Mouse (Mus musculus): ENCODE measurements at regions not wholly inside any gene's neighbourhood (a gene's known extent, or its start where the extent isn't known, plus 50 kb on each side); places are given as distances from the start of the nearest gene placed in this dataset.

GRCm38 (mm10) chr2:45512852-45513251 is 395.7 kb upstream of the Zeb2 start:
- DNase-seq (ENCODE audit: low read depth, low spot score), result no peak

- DNase-seq (ENCODE audit: low read depth, low spot score), result no peak
Measured at GRCm38 (mm10) chr2:45511791-45512190, 394.6 kb upstream of the Zeb2 start.

- no peak for DNase-seq (ENCODE audit: low read depth, low spot score)
Measured at GRCm38 (mm10) chr2:45504468-45504867, 387.3 kb upstream of the Zeb2 start.

GRCm38 (mm10) chr2:45493656-45494055 is 376.5 kb upstream of the Zeb2 start:
- DNase-seq (ENCODE audit: low read depth, low spot score), result no peak

- DNase-seq (ENCODE audit: low read depth, low spot score), result no peak
Measured at GRCm38 (mm10) chr2:45486530-45486929, 369.3 kb upstream of the Zeb2 start.

GRCm38 (mm10) chr2:45485477-45485876 is 368.3 kb upstream of the Zeb2 start:
- DNase-seq (ENCODE audit: low read depth, low spot score), result no peak

- DNase-seq (ENCODE audit: low read depth, low spot score), result no peak
Measured at GRCm38 (mm10) chr2:45480671-45481070, 363.5 kb upstream of the Zeb2 start.

- DNase-seq (ENCODE audit: low read depth, low spot score), result no peak
Measured at GRCm38 (mm10) chr2:45475996-45476395, 358.8 kb upstream of the Zeb2 start.

GRCm38 (mm10) chr2:45464306-45464705 is 347.1 kb upstream of the Zeb2 start:
- DNase-seq (ENCODE audit: low read depth, low spot score), result no peak

GRCm38 (mm10) chr2:45459410-45459809 is 342.2 kb upstream of the Zeb2 start:
- DNase-seq (ENCODE audit: low read depth, low spot score), result no peak

- DNase-seq (ENCODE audit: low read depth, low spot score), result no peak
Measured at GRCm38 (mm10) chr2:45454811-45455210, 337.6 kb upstream of the Zeb2 start.

- no peak for DNase-seq (ENCODE audit: low read depth, low spot score)
Measured at GRCm38 (mm10) chr2:45439146-45439545, 322.0 kb upstream of the Zeb2 start.

- no peak for DNase-seq (ENCODE audit: low read depth, low spot score)
Measured at GRCm38 (mm10) chr2:45438739-45439138, 321.5 kb upstream of the Zeb2 start.

- DNase-seq (ENCODE audit: low read depth, low spot score), result no peak
Measured at GRCm38 (mm10) chr2:45435261-45435980, 318.2 kb upstream of the Zeb2 start.

GRCm38 (mm10) chr2:45434789-45435188 is 317.6 kb upstream of the Zeb2 start:
- DNase-seq (ENCODE audit: low read depth, low spot score), result no peak

GRCm38 (mm10) chr2:45434169-45434568 is 317.0 kb upstream of the Zeb2 start:
- DNase-seq (ENCODE audit: low read depth, low spot score), result no peak

GRCm38 (mm10) chr2:45431366-45431765 is 314.2 kb upstream of the Zeb2 start:
- no peak for DNase-seq (ENCODE audit: low read depth, low spot score)

GRCm38 (mm10) chr2:45421774-45422173 is 304.6 kb upstream of the Zeb2 start:
- no peak for DNase-seq (ENCODE audit: low read depth, low spot score)

GRCm38 (mm10) chr2:45408136-45408535 is 290.9 kb upstream of the Zeb2 start:
- no peak for DNase-seq (ENCODE audit: low read depth, low spot score)

GRCm38 (mm10) chr2:45389902-45390492 is 272.8 kb upstream of the Zeb2 start:
- DNase-seq (ENCODE audit: low read depth, low spot score), result no peak

- no peak for DNase-seq (ENCODE audit: low read depth, low spot score)
Measured at GRCm38 (mm10) chr2:45371268-45371667, 254.1 kb upstream of the Zeb2 start.

GRCm38 (mm10) chr2:45370615-45370968 is 253.4 kb upstream of the Zeb2 start:
- DNase-seq (ENCODE audit: low read depth, low spot score), result no peak

- DNase-seq (ENCODE audit: low read depth, low spot score), result no peak
Measured at GRCm38 (mm10) chr2:45369914-45370614, 252.9 kb upstream of the Zeb2 start.

Data from CD4-positive, CD25-positive, alpha-beta regulatory T cell, adult 2 months (primary cell).